9 mouse cellular contexts compared by ENCODE assay signal in the genomic region with DNA sequence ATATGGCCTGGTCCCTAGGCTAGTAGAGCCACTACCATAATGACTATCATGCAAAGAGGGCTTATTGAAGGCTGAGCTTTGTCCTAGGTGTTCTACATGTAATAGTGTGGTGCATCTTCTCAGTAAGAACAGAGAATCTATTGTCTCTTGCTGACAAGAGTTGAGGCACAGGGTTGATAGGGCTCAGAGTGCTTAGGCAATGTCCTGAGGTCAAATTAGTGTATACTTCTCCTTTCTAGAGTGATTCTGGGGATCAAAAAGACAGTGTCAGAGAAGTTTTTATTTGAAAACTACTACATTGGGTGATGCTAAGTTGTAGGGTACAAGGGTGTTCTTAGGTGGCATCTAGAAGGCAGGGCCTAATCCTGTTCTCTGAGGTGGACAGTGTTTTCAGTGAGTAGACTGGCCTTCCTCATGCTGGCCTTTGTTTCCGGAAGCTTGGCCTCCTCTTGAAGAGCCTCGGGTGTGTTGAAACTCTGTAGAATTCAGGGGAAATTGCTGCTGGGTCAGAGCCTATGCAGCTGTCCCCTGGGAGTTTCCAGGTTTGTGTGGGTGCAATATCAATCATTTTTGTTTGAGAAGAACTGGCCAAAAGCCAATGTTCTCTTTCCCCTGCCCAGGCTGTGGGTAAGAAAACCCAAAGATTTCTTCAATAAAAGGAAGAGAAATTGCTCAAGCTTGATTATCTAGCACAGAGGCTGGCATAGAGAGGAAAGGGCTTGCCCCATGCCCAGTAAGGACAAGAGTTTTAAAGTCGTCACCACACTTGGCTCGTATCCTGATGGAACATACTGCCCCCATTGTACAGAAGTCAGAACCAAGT.
DNase-seq lines count a peak whose midpoint lies in the region; ATAC-seq and TF ChIP-seq lines count a peak whose summit lies in the region.
"Had no signal": no experiment of that assay in that cellular context is flagged by ENCODE, and none has a peak within 500 bp of the region (broad histone marks: within the 10 kb centered on the region; RNA-seq: fewer than 3 reads in every experiment).

No protein-coding gene starts in this region.

- peak overlapping the region; percentile 34 for H3K27ac ChIP-seq in lung, postnatal 0 days (ENCODE audit: low read length)
- H3K27ac ChIP-seq in left cerebral cortex, adult 2 months: no peak overlapping the region
- H3K27ac ChIP-seq: forebrain, embryonic 12.5 days had no signal

- ATAC-seq in lung, postnatal 0 days: peak; percentile 67

- no peak overlapping the region for H3K9ac ChIP-seq in lung, postnatal 0 days (replicated peaks; ENCODE audit: low read depth)
- H3K9ac ChIP-seq: forebrain, embryonic 12.5 days had no signal

- H3K36me3 ChIP-seq in lung, postnatal 0 days (ENCODE audit: insufficient read depth, low read length): no peaks in the 10 kb centered on the region
- H3K36me3 ChIP-seq: forebrain, embryonic 12.5 days had no signal

- intact Hi-C loops in gastrocnemius, postnatal 36 days (cut with DNase I): no loop called here
- intact Hi-C loops in left cerebral cortex, adult 2 months (cut with DNase I): no loop called here

- 22% methylated on average over 4 of the region's 4 CpGs for WGBS in lung, postnatal 0 days

- H3K27me3 ChIP-seq in lung, postnatal 0 days (replicated peaks; ENCODE audit: insufficient read depth, low read length): no peaks in the 10 kb centered on the region
- H3K27me3 ChIP-seq: forebrain, embryonic 12.5 days had no signal

- H3K4me3 ChIP-seq in lung, postnatal 0 days (ENCODE audit: low read depth, low read length): no peak overlapping the region
- H3K4me3 ChIP-seq in left cerebral cortex, adult 2 months: no peak overlapping the region
- H3K4me3 ChIP-seq: forebrain, embryonic 12.5 days had no signal

- H3K4me1 ChIP-seq in lung, postnatal 0 days (ENCODE audit: insufficient read depth, low read depth, low read length): peaks cover 8% of the 10 kb centered on the region; the same call in 1 of the 2 replicates

- DNase-seq in gastrocnemius, postnatal 25 days: peak; percentile 9
- DNase-seq in gastrocnemius, postnatal 36 days: no peak
- DNase-seq in spleen, postnatal 36 days (ENCODE audit: low spot score in 2 of 2): peak; percentile 10 to 42
- no peak for DNase-seq in spleen, postnatal 14 days (ENCODE audit: low spot score in 2 of 2)
- DNase-seq in lung, postnatal 0 days (ENCODE audit: low spot score): peak; percentile 59
- DNase-seq in left cerebral cortex, adult 2 months (ENCODE audit: extremely low spot score in 1 of 2, low spot score in 2 of 2): no peak
- DNase-seq in cerebellum, postnatal 36 days: no peak
- DNase-seq in neural tube, embryonic 10.5 days (ENCODE audit: extremely low spot score, low spot score): no peak

- H3K9me3 ChIP-seq in lung, postnatal 0 days (ENCODE audit: low read length): no peaks in the 10 kb centered on the region
- H3K9me3 ChIP-seq: forebrain, embryonic 12.5 days had no signal

- peak; percentile 70 for TF ChIP-seq EP300 in lung, postnatal 0 days (IDR thresholded peaks at IDR 0.05)

- H3K4me2 ChIP-seq in lung, postnatal 0 days (replicated peaks; ENCODE audit: low read depth, low read length): no peak overlapping the region
- H3K4me2 ChIP-seq: forebrain, embryonic 12.5 days had no signal

- no peak for TF ChIP-seq CTCF in lung, postnatal 0 days (IDR thresholded peaks at IDR 0.05)
- TF ChIP-seq CTCF in left cerebral cortex, adult 2 months (IDR thresholded peaks at IDR 0.05): no peak

Comparison
In these comparisons a context has a peak if more than half of its experiments do, and no peak if none do; other contexts are left out.
1. DNase-seq: peak in gastrocnemius, postnatal 25 days (single experiment), spleen, postnatal 36 days (2 of 2) and lung, postnatal 0 days (single experiment); none in gastrocnemius, postnatal 36 days (0 of 2), spleen, postnatal 14 days (0 of 2), left cerebral cortex, adult 2 months (0 of 2), cerebellum, postnatal 36 days (0 of 2) and neural tube, embryonic 10.5 days (single experiment).